Mouse (Mus musculus) monocyte, adult 2 months (primary cell): Measurements from ENCODE around the gene Myo3a.

ENCODE experiments used
- DNase-seq, 2 experiments: peaks; one replicate each; pipeline ENCODE4 v3.0.0; 2022; ENCODE audit warnings: low spot score in 2 of 2, low read depth in 1 of 2

The Myo3a gene

GRCm38 (mm10) chr2:22620534-22620933 lies 393.2 kb downstream of the Myo3a start:
- no peak for DNase-seq

- DNase-seq = no peak
Observed at GRCm38 (mm10) chr2:22620978-22621827, 393.9 kb downstream of the Myo3a start.

GRCm38 (mm10) chr2:22621828-22622731 lies 394.8 kb downstream of the Myo3a start, which contains the start of gene Gad2:
Gene Gad2 (plus strand): TSS chr2:22622205.
- no peak for DNase-seq

- DNase-seq = no peak
Observed at GRCm38 (mm10) chr2:22623111-22624070, 396.1 kb downstream of the Myo3a start.

GRCm38 (mm10) chr2:22624188-22624975 lies 397.1 kb downstream of the Myo3a start:
- no peak for DNase-seq

GRCm38 (mm10) chr2:22625096-22625960 lies 398.0 kb downstream of the Myo3a start:
- DNase-seq = no peak

- DNase-seq = no peak
Observed at GRCm38 (mm10) chr2:22627147-22627666, 399.9 kb downstream of the Myo3a start.

GRCm38 (mm10) chr2:22627819-22628432 lies 400.6 kb downstream of the Myo3a start:
- no peak for DNase-seq

GRCm38 (mm10) chr2:22634766-22635165 lies 407.5 kb downstream of the Myo3a start:
- no peak for DNase-seq

- DNase-seq = no peak
Observed at GRCm38 (mm10) chr2:22646134-22646533, 418.8 kb downstream of the Myo3a start.

- DNase-seq = no peak
Observed at GRCm38 (mm10) chr2:22648394-22648793, 421.1 kb downstream of the Myo3a start.

GRCm38 (mm10) chr2:22651826-22652225 lies 424.5 kb downstream of the Myo3a start:
- no peak for DNase-seq

GRCm38 (mm10) chr2:22663731-22664130 lies 436.4 kb downstream of the Myo3a start:
- DNase-seq = no peak
